Mouse (Mus musculus) CH12.LX (cell line): ENCODE results near the gene Tpp2. TPM values are rescaled to one million over a fixed set of nuclear protein-coding genes. Genes with fewer than 3 reads are reported as not detected.
"Not testable (repeated sequence)": the region's sequence is repeated elsewhere in the genome, so short reads cannot be mapped to it uniquely, and the experiment has no call there.

Source experiments
- DNase-seq: peaks from one replicate; pipeline ENCODE4 v3.0.0-alpha.2; 2013; ENCODE audit errors: extremely low read depth
- H3K27ac ChIP-seq: 2 replicates; pipeline ENCODE4 v1.5.1; 2012; ENCODE audit warnings: low read depth, mild to moderate bottlenecking, control low read depth, moderate library complexity; ENCODE audit not compliant: insufficient read depth
- H3K27me3 ChIP-seq: replicated peaks from 2 replicates; pipeline ENCODE3; 2012; ENCODE audit warnings: inconsistent platforms
- H3K36me3 ChIP-seq, 2 experiments: replicated peaks in 1 of 2; 2 replicates each; pipeline versions ENCODE3 to v1.6.1; 2012; ENCODE audit warnings: inconsistent platforms in 1 of 2, low read length in 1 of 2, mild to moderate bottlenecking in 1 of 2, mixed read lengths in 1 of 2, moderate library complexity in 1 of 2; ENCODE audit not compliant: control insufficient read depth in 1 of 2, insufficient read depth in 1 of 2
- H3K4me1 ChIP-seq, 2 experiments: 2 replicates each; pipeline ENCODE4 v1.6.1; 2012; ENCODE audit warnings: inconsistent platforms in 1 of 2, moderate library complexity in 1 of 2; ENCODE audit not compliant: insufficient read depth in 2 of 2, control insufficient read depth in 1 of 2
- H3K4me2 ChIP-seq: 2 replicates; pipeline ENCODE4 v1.6.1; 2012; ENCODE audit warnings: low read depth, mild to moderate bottlenecking, control low read depth; ENCODE audit not compliant: poor library complexity, insufficient read depth, severe bottlenecking
- H3K4me3 ChIP-seq, 3 experiments: fragments of 150-350 bp in 1 of 3; sonication (generic) in 1 of 3; replicated peaks in 1 of 3; 2 replicates each; pipeline versions ENCODE3 to v1.5.1; 2011 to 2012; ENCODE audit warnings: low read depth in 2 of 3, low read length in 2 of 3, mild to moderate bottlenecking in 2 of 3, moderate library complexity in 2 of 3, control low read depth in 1 of 3, improper control_type of control experiment in 1 of 3, inconsistent platforms in 1 of 3, mixed read lengths in 1 of 3; ENCODE audit not compliant: poor library complexity in 1 of 3
- H3K79me2 ChIP-seq: replicated peaks from 2 replicates; pipeline ENCODE4 v1.6.1; 2012; ENCODE audit warnings: mild to moderate bottlenecking, moderate library complexity; ENCODE audit not compliant: control insufficient read depth, poor library complexity, insufficient read depth, severe bottlenecking; ENCODE audit errors: extremely low read depth
- H3K9ac ChIP-seq: 2 replicates; pipeline ENCODE4 v1.6.1; 2012; ENCODE audit warnings: low read depth, mild to moderate bottlenecking, control low read depth, moderate library complexity; ENCODE audit not compliant: insufficient read depth
- H3K9me3 ChIP-seq: replicated peaks from 2 replicates; pipeline ENCODE3; 2012; ENCODE audit warnings: low read length, inconsistent platforms, mixed read lengths
- BHLHE40 ChIP-seq: IDR thresholded peaks from 2 replicates; pipeline ENCODE4 v1.6.1; 2011; ENCODE audit warnings: mild to moderate bottlenecking, low read depth, low read length, improper control_type of control experiment
- CHD1 ChIP-seq: IDR thresholded peaks from 2 replicates; pipeline ENCODE4 v1.6.1; 2012; ENCODE audit warnings: low read depth, low read length, improper control_type of control experiment, inconsistent platforms
- CTCF ChIP-seq, 2 experiments: IDR thresholded peaks in 1 of 2; conservative IDR thresholded peaks in 1 of 2; 2 replicates each; pipeline ENCODE4 v1.5.1; 2011 to 2012; ENCODE audit warnings: low read depth in 2 of 2, low read length in 2 of 2, improper control_type of control experiment in 1 of 2, inconsistent platforms in 1 of 2, mild to moderate bottlenecking in 1 of 2, moderate library complexity in 1 of 2
- E2F4 ChIP-seq: IDR thresholded peaks from 2 replicates; pipeline ENCODE4 v1.6.1; 2011; ENCODE audit warnings: low read depth, low read length, improper control_type of control experiment; ENCODE audit not compliant: insufficient replicate concordance
- ELF1 ChIP-seq: IDR thresholded peaks from 2 replicates; pipeline ENCODE4 v1.6.1; 2014; ENCODE audit warnings: low read depth, mild to moderate bottlenecking, inconsistent platforms, low read length, improper control_type of control experiment
- ETS1 ChIP-seq: conservative IDR thresholded peaks from 2 replicates; pipeline ENCODE4 v1.6.1; 2012; ENCODE audit warnings: low read depth, mild to moderate bottlenecking, inconsistent platforms, low read length, improper control_type of control experiment, moderate library complexity
- GABPA ChIP-seq: IDR thresholded peaks from 2 replicates; pipeline ENCODE4 v1.6.1; 2012; ENCODE audit warnings: low read depth, low read length, improper control_type of control experiment, inconsistent platforms; ENCODE audit not compliant: insufficient replicate concordance
- HCFC1 ChIP-seq: IDR thresholded peaks from 2 replicates; pipeline ENCODE4 v1.6.1; 2012; ENCODE audit warnings: low read depth, mild to moderate bottlenecking, inconsistent platforms, low read length, improper control_type of control experiment
- IRF4 ChIP-seq: IDR thresholded peaks from 2 replicates; pipeline ENCODE4 v1.6.1; 2014; ENCODE audit warnings: low read depth, mild to moderate bottlenecking, inconsistent platforms, low read length, improper control_type of control experiment
- KAT2A ChIP-seq: IDR thresholded peaks from 2 replicates; pipeline ENCODE4 v1.6.1; 2012; ENCODE audit warnings: low read length, improper control_type of control experiment, inconsistent platforms; ENCODE audit not compliant: insufficient replicate concordance
- MEF2A ChIP-seq: IDR thresholded peaks from 2 replicates; pipeline ENCODE4 v1.6.1; 2014; ENCODE audit warnings: low read depth, mild to moderate bottlenecking, inconsistent platforms, low read length, improper control_type of control experiment, borderline replicate concordance
- NRF1 ChIP-seq: IDR thresholded peaks from 2 replicates; pipeline ENCODE4 v1.6.1; 2014; ENCODE audit warnings: low read depth, mild to moderate bottlenecking, inconsistent platforms, low read length, improper control_type of control experiment, moderate library complexity
- POLR2AphosphoS2 ChIP-seq: IDR thresholded peaks from 2 replicates; pipeline ENCODE4 v1.6.1; 2011; ENCODE audit warnings: low read depth, low read length, improper control_type of control experiment
- RAD21 ChIP-seq: IDR thresholded peaks from 2 replicates; pipeline ENCODE4 v1.6.1; 2011; ENCODE audit warnings: low read depth, mild to moderate bottlenecking, low read length, improper control_type of control experiment, moderate library complexity
- RCOR1 ChIP-seq: conservative IDR thresholded peaks from 2 replicates; pipeline ENCODE4 v1.6.1; 2012; ENCODE audit warnings: low read depth, mild to moderate bottlenecking, inconsistent platforms, low read length, improper control_type of control experiment
- SIN3A ChIP-seq: IDR thresholded peaks from 2 replicates; pipeline ENCODE4 v1.6.1; 2012; ENCODE audit warnings: low read length, improper control_type of control experiment, inconsistent platforms
- TBP ChIP-seq: conservative IDR thresholded peaks from 2 replicates; pipeline ENCODE4 v1.6.1; 2011; ENCODE audit warnings: low read depth, low read length, improper control_type of control experiment
- TCF12 ChIP-seq: IDR thresholded peaks from 2 replicates; pipeline ENCODE4 v1.6.1; 2014; ENCODE audit warnings: low read depth, mild to moderate bottlenecking, inconsistent platforms, low read length, improper control_type of control experiment
- USF2 ChIP-seq: conservative IDR thresholded peaks from 2 replicates; pipeline ENCODE4 v1.6.1; 2011; ENCODE audit warnings: low read depth, low read length, improper control_type of control experiment
- ZC3H11A ChIP-seq: IDR thresholded peaks from 2 replicates; pipeline ENCODE4 v1.6.1; 2012; ENCODE audit warnings: low read depth, mild to moderate bottlenecking, inconsistent platforms, low read length, improper control_type of control experiment
- ZMIZ1 ChIP-seq: IDR thresholded peaks from 2 replicates; pipeline ENCODE4 v1.6.1; 2012; ENCODE audit warnings: low read depth, mild to moderate bottlenecking, inconsistent platforms, low read length, improper control_type of control experiment
- ZNF384 ChIP-seq: IDR thresholded peaks from 2 replicates; pipeline ENCODE4 v1.6.1; 2012; ENCODE audit warnings: low read depth, low read length, improper control_type of control experiment, inconsistent platforms
- dilution Hi-C: fragments of 300-500 bp; cut with MboI; formaldehyde crosslinking; loops from 2 replicates; pipeline ENCODE4 v1.14.3; 2020; ENCODE audit warnings: low sequenced_read_pairs; ENCODE audit not compliant: extremely low pct_unique_long_range_greater_than_20kb, extremely low pct_ligation_motif_present
- in situ Hi-C: fragments of 300-500 bp; cut with MboI; formaldehyde crosslinking; loops from 3 replicates; pipeline ENCODE4 v1.14.3; 2019; ENCODE audit warnings: low sequenced_read_pairs, low pct_ligation_motif_present, low pct_unique_long_range_greater_than_20kb, mixed read lengths
- polyA plus RNA-seq: library from polyadenylated mRNA; unstranded; fragments of >175 nt; gene quantifications from 2 replicates; pipeline ENCODE4 v1.2.1, GENCODE M21; 2012; ENCODE audit warnings: low read depth; ENCODE audit not compliant: insufficient read length
- total RNA-seq, 2 experiments: library from RNA; depleted of rRNA; stranded (reverse); fragments of 300-350 nt in 1 of 2; fragments of >200 nt in 1 of 2; gene quantifications; 2 replicates each; pipeline ENCODE4 v1.2.3; 2012 to 2014

Tpp2 gene
- total and polyA plus RNA-seq, 3 experiments, result 35.4 to 52.5 (median 50.4) TPM

- TF ChIP-seq IRF4 (peak; percentile 75), SIN3A (peak; percentile 48; the same call in 1 of the 2 replicates), ZMIZ1 (no peak), KAT2A (no peak), HCFC1 (peak; percentile 67), ELF1 (peak; percentile 82), ZC3H11A (peak; percentile 43; the same call in 1 of the 2 replicates), RAD21 (peak; percentile 78), E2F4 (0 out of 2 replicates have a peak, but pooled peaks have one; percentile 36), NRF1 (no peak), CTCF (conservative IDR thresholded peaks at IDR 0.05 in 1 of 2, IDR thresholded peaks at IDR 0.05 in 1 of 2; ENCODE audit: low read depth in 2 of 2, low read length in 2 of 2) (peak; percentile 74 to 89), BHLHE40 (no peak), TCF12 (no peak), RCOR1 (no peak; the same call in 1 of the 2 replicates), ETS1 (no peak; the same call in 1 of the 2 replicates), CHD1 (no peak), POLR2AphosphoS2 (no peak), USF2 (no peak), GABPA (no peak), TBP (0 out of 2 replicates have a peak, but pooled peaks have one; percentile 48)
- TF ChIP-seq, all 38 proteins: peak for 17
Observed at GRCm38 (mm10) chr1:44041797-44042554, 108.5 kb downstream of the Tpp2 start (continued).

GRCm38 (mm10) chr1:44042555-44042915 is 109.1 kb downstream of the Tpp2 start:
- Histone ChIP-seq H3K27ac (no peak overlapping the region), H3K4me3 (peak overlapping the region; percentile 37 to 57 (median 39)), H3K27me3 (no peaks in the 10 kb centered on the region), H3K9me3 (no peaks in the 10 kb centered on the region), H3K9ac (peak overlapping the region; percentile 66), H3K4me1 (peaks cover 0 to 14% of the 10 kb centered on the region in 2 experiments; a peak in 2 of 4 replicates), H3K36me3 (no peaks in the 10 kb centered on the region), H3K4me2 (peak overlapping the region; percentile 64), H3K79me2 (no peaks in the 10 kb centered on the region)
- dilution Hi-C loops (no loop called here), in situ Hi-C loops (loop anchor here (25.0 kb wide), 1 partner anchor 280 kb away; no protein-coding TSS in a partner anchor)
- no peak for DNase-seq
- TF ChIP-seq BHLHE40 (no peak), MEF2A (no peak), ZNF384 (peak; percentile 58; the same call in 1 of the 2 replicates)

GRCm38 (mm10) chr1:44045689-44046088 is 112.2 kb downstream of the Tpp2 start:
- in situ Hi-C loops, result loop anchor here (25.0 kb wide), 1 partner anchor 283 kb away; no protein-coding TSS in a partner anchor
- H3K36me3 ChIP-seq, H3K79me2 ChIP-seq, H3K9ac ChIP-seq, H3K4me3 ChIP-seq, H3K27ac ChIP-seq, H3K4me2 ChIP-seq, DNase-seq, dilution Hi-C loops, H3K27me3 ChIP-seq, H3K9me3 ChIP-seq: not testable (repeated sequence)
- H3K4me1 ChIP-seq, result peaks cover 0 to 13% of the 10 kb centered on the region in 2 experiments; a peak in 2 of 4 replicates
